Mouse (Mus musculus) testis, adult 10 weeks (tissue): Measurements from ENCODE around the gene Ccdc12. TPM values are rescaled to one million over a fixed set of nuclear protein-coding genes. Genes with fewer than 3 reads are reported as not detected.

Experiments used
- polyA plus RNA-seq: library from polyadenylated mRNA; stranded (reverse); fragments of 350-450 nt; fragmentation: Illumina TruSeq; extraction: RNeasy Lipid Tissue Mini Kit (QIAGEN cat#74804); gene quantifications from one replicate; pipeline ENCODE4 v1.2.3, GENCODE M21; 2014; ENCODE audit warnings: low read depth, low replicate concordance

Gene Ccdc12
- 1.4 TPM for polyA plus RNA-seq

DNA sequence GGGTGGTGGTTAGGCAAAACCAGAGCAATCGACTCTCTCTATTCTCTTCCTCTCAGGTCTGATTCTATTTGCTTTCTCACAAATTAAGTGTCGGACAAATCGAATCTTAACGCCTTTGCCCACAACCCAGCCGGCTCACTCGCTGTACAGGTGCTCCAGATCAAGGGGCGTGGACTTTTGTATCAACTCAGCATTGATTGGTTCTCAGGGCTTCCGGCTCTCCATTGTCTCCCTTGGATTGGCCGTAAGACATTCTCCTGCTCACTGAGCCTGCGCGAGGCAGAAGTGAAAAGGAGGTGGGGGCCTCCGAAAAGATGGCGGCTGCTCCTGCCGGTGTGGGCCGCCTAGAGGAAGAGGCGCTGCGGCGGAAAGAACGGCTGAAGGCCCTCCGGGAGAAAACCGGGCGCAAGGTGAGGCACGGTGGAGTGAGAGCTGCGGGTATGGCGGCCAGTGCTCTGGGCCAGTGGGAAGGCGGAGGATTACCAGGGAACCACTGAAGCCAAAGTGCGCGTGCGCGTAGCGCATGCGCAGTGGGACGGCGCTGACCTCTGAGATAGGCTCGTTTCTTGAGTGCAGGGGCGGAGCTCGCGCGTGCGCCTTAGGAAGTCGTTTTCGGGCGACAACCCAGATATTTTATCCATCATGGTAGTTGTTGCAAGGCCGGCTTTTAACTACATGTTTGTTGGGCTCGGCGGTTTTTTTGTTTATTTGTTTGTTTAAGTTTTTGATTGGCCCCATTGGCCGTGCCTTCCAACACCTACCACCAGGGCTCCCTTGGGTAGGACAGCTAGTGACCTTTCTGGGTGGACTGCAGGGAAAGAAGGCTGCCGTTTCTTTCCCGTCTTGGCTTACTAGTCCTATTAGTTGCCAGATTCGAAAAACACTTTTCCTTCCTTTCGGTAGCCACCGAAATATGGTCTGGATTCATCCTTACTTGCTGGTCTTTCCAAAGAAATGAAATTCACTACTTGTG lies at the start of gene Ccdc12:
Ccdc12 (plus strand) TSS at position 255 of the 973 bp plus-strand sequence.

DNA sequence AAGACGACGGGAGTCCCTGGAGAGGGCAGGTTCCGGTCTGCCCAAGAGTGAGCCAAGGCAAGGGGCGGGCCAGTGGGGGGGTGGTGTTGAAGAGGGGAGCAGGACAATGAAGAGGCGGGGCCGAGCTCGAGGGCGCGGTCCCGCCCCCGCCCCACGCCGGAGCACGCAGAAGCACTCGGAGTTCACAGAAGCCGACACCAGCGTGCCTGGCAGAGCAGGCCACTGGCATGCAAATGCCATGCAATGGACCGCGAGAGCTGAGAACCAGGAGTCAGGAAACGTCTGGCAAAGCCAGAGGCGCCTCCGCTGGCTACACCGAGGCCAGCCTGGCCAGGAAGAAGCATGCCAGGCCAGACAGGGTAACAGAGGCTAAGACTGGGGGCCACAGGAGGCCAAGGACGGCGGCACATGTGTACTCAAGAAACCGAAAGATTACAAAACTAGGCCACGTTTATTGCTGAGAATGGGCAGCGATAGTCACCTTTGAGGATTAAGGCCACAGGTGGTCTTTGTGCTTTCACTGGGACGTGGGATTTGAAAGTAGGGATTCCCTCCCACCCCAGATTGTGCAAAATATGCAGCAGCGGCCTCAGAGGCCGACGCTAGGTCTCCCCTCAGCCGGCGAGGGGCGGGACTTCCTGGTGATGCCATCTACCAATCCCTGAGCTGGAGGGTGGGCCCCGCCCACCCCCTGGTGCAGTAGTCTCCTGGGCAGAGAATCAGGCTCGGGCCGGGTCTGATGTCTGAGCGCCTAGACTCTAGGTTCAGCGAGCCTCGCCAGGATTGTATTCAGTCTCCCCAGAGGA lies 31.7 kb upstream of the Ccdc12 start, which contains the start of gene Nradd:
Nradd (minus strand) TSS at position 92 of the 806 bp plus-strand sequence.

DNA sequence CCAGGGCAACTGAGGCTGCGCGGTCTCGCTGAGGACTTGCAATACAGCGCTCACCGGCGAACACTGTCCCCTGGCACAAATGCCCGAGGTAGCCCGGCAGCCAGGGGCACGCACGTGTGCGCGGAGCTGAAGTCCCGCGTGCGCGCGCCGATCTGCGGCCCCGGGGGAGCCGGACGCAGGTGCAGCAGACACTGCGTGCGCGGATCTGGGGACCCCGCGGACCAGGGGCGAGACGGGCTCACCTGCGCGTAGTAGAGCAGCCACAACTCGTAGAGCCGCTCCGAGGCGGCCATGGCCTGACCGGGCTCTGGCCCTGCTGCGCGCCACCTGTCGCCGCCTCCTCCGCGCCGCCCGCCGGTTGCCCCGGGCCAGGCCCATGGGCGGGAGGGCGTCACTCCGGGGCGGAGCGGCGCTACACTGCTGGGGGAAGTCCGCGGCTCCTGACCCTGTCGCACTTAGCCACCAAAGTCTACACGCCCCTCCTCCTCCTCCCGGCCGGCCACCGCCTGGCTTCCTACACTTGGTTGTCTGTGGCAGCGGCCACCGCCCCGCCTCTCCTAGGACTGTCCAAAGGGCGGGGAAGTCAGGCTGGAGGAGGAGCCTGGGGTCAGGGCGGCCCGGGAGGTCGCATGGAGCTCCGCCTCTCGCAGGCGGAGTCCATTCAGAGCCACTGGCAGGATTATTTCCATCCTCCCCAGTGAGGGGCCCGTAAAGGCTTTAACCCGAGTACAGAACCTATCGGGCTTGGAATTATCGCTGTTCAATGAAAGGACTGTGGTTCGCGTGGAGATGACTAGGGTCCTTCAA lies 2.4 kb upstream of the Ccdc12 start, which contains the start of gene Nbeal2:
Nbeal2 (minus strand) TSS at position 507 of the 807 bp plus-strand sequence.

DNA sequence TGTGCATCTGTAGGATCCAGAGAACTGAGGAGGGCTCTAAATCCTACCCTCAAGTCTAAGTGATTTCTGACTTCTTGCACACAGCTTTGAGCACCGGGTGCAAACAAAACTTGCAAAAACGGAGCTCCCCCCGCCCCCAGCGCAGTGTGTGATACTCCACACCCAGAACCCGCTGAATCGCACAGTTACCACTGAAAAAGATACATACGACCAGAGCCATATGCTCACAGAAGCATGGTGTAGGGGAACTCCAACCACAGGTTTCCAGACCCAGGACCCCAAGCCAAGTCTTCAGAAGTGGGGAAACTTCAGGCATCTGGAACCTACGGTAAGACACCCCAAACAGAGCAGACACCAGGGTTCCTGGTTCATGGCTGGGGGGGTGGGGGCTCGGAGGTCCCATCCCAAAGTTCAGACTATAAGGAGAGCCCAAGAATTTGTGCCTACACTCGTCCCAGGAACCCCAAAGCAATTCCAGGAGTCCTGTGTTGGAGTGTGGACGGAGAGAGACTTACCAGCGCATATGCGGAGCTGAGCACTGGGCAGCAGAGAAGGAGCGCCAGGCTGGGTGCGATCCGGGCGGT lies 85.5 kb downstream of the Ccdc12 start, which contains the start of gene Myl3:
Myl3 (plus strand) TSS at position 151 of the 584 bp plus-strand sequence.

DNA sequence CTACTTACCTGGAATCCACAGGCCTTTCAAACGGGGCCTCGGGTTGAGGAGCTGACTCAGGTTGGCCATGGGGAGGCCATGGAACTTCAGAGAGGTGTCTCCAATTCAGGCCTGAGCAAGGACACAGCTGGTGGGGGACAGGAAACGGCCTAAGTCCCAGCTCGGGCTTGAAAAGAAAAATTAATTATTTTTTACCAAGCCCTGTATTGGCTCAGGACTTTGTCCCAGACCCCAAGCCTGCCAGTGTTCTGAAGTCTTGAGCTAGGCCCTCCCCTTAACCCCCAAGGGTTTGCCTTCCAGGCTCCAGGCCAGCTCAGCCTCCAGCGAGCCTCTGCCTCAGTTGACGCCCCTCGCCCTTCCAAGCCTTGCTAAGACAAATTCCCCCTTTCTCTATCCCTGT lies 90.7 kb downstream of the Ccdc12 start, which contains the start of gene Pth1r:
Pth1r (minus strand) TSS at position 185 of the 400 bp plus-strand sequence.

Other genes with a start within 250 kb of the Ccdc12 start
- gene Ptpn23, start 248.3 kb upstream of the Ccdc12 start, polyA plus RNA-seq: 1.1 TPM
- not detected for gene Ngp, start 236.8 kb upstream of the Ccdc12 start, polyA plus RNA-seq
- 3.3 TPM for gene Klhl18, start 179.8 kb upstream of the Ccdc12 start, polyA plus RNA-seq
- gene Kif9, start 179.5 kb upstream of the Ccdc12 start, polyA plus RNA-seq: 181 TPM
- gene Setd2, start 123.9 kb upstream of the Ccdc12 start, polyA plus RNA-seq: 72.6 TPM
- 2.3 TPM for gene Nradd, start 32.1 kb upstream of the Ccdc12 start, polyA plus RNA-seq
- 0.21 TPM for gene Nbeal2, start 2.3 kb upstream of the Ccdc12 start, polyA plus RNA-seq
- not detected for gene Myl3, start 85.4 kb downstream of the Ccdc12 start, polyA plus RNA-seq
- gene Pth1r, start 90.6 kb downstream of the Ccdc12 start, polyA plus RNA-seq: 0.11 TPM
- gene Prss42, start 141.7 kb downstream of the Ccdc12 start, polyA plus RNA-seq: 31.9 TPM
- 11.8 TPM for gene Prss44, start 157.5 kb downstream of the Ccdc12 start, polyA plus RNA-seq
- gene Prss43, start 170.2 kb downstream of the Ccdc12 start, polyA plus RNA-seq: 7.0 TPM
- gene Prss45, start 178.1 kb downstream of the Ccdc12 start, polyA plus RNA-seq: 6.0 TPM
- gene Prss46, start 188.0 kb downstream of the Ccdc12 start, polyA plus RNA-seq: 21.8 TPM
- gene Prss50, start 201.5 kb downstream of the Ccdc12 start, polyA plus RNA-seq: 5.6 TPM
- gene Als2cl, start 223.4 kb downstream of the Ccdc12 start, polyA plus RNA-seq: 0.70 TPM
- gene Tmie, start 223.6 kb downstream of the Ccdc12 start, polyA plus RNA-seq: 1.7 TPM